Mouse (Mus musculus) layer of hippocampus, postnatal 14 days (tissue): ENCODE measurements at regions not wholly inside any gene's neighbourhood (a gene's known extent, or its start where the extent isn't known, plus 50 kb on each side); places are given as distances from the start of the nearest gene placed in this dataset.

Experiments used
- DNase-seq, 2 experiments: peaks; one replicate each; pipeline ENCODE4 v3.0.0; 2021 to 2022; ENCODE audit warnings: low spot score in 2 of 2, mixed read lengths in 1 of 2

DNA sequence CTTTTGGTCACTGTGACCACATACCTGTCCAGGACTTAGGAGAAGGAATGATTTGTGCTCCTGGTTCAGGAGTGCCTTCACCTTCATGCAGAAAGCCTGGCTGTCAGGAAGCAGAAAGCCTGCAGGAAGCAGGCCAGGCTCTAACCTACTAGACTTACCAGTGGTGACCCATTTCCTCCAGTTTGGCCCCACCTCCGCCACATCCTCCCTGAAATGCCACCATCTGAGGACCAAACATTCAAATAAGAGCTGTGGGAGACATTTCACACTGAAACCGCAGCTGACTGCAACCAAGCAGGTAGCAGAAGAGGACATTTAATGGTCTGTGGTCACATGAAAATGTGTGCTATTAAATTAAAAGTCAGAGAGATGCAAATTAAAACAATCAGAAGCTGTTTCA lies 50.3 kb upstream of the Armc2 start:
- no peak for DNase-seq
